Comparison of ENCODE assay signal across 26 mouse cellular contexts in the genomic region with DNA sequence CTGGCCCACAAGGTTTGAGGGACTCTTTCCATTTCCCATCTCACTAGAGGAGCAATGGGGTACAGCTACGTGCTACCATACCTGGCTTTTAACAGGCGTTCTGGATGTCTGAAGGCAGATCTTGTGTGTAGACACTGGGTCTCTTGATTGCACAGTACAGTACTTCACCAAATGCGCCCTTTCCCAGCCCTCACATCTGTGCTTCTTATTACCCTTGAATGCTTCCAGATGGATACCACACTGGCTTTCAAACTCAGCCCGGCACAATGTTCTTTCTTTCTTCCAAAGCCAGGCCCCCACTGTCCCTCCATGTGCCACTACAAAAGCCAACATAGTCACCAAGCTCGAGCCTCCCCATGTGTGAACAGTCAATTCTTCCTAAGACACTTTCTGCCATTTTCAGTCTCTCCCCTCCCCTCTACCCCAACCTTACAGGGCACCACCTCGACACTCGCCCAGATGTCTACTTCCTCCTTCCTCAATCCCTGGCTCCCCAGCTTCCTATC. TPM values are rescaled to one million over a fixed set of nuclear protein-coding genes. Genes with fewer than 3 reads are reported as not detected.
A peak's percentile ranks its signal among the peaks of the same experiment; 100 is the strongest.
DNase-seq lines count a peak whose midpoint lies in the region; ATAC-seq and TF ChIP-seq lines count a peak whose summit lies in the region.
"Had no signal": no experiment of that assay in that cellular context is flagged by ENCODE, and none has a peak within 500 bp of the region (broad histone marks: within the 10 kb centered on the region; RNA-seq: fewer than 3 reads in every experiment).

No protein-coding gene starts in this region.

- no peaks in the 10 kb centered on the region for H3K9me3 ChIP-seq in embryonic facial prominence, embryonic 10.5 days
- H3K9me3 ChIP-seq in limb, embryonic 14.5 days (ENCODE audit: control insufficient read depth, low read length) = no peaks in the 10 kb centered on the region
- H3K9me3 ChIP-seq: forebrain, embryonic 12.5 days; limb, embryonic 15.5 days; midbrain, embryonic 12.5 days had no signal

- WGBS in embryonic facial prominence, embryonic 10.5 days = 54% methylated on average over 7 of the region's 7 CpGs
- WGBS in limb, embryonic 14.5 days = 24% methylated on average over 7 of the region's 7 CpGs

- H3K4me3 ChIP-seq in gastrocnemius, adult 2 months = no peak overlapping the region
- H3K4me3 ChIP-seq in embryonic facial prominence, embryonic 10.5 days = no peak overlapping the region
- H3K4me3 ChIP-seq in limb, embryonic 14.5 days (replicated peaks; ENCODE audit: low read length) = no peak overlapping the region
- H3K4me3 ChIP-seq: erythroblast, embryonic 14.5 days; forebrain, embryonic 12.5 days; limb, embryonic 15.5 days; midbrain, embryonic 12.5 days had no signal

- no peak overlapping the region for H3K4me2 ChIP-seq in limb, embryonic 14.5 days (replicated peaks; ENCODE audit: low read depth, low read length, severe bottlenecking)
- H3K4me2 ChIP-seq: forebrain, embryonic 12.5 days; heart, embryonic 11.5 days; limb, embryonic 15.5 days; midbrain, embryonic 12.5 days had no signal

- intact Hi-C loops in gastrocnemius, adult 2 months (cut with DNase I) = no loop called here

- peak; percentile 2 for DNase-seq in gastrocnemius, adult 2 months
- DNase-seq in gastrocnemius, adult 18-20 months (ENCODE audit: low spot score) = no peak
- DNase-seq in embryonic facial prominence, embryonic 10.5 days (ENCODE audit: low spot score) = peak; percentile 50
- DNase-seq in forelimb bud, embryonic 11.5 days (ENCODE audit: low read depth, low spot score) = peak; percentile 72
- DNase-seq in limb, embryonic 14.5 days (ENCODE audit: low spot score) = peak; percentile 51
- no peak for DNase-seq in lung, postnatal 10 days
- no peak for DNase-seq in right cerebral cortex, adult 18-20 months
- DNase-seq: adrenal gland, postnatal 25 days; cerebellum, adult 9-10 months; gastrocnemius, postnatal 10 days; heart, adult 11 months; kidney, adult 18-20 months; right cerebral cortex, postnatal 14 days; spleen, adult 18-20 months had no signal

- no peak for TF ChIP-seq POLR2A in limb, embryonic 14.5 days (IDR thresholded peaks at IDR 0.05; ENCODE audit: borderline replicate concordance, extremely low read depth, insufficient read depth, insufficient read length)

- peaks cover 25% of the 10 kb centered on the region for H3K4me1 ChIP-seq in embryonic facial prominence, embryonic 10.5 days
- H3K4me1 ChIP-seq in limb, embryonic 14.5 days (ENCODE audit: control insufficient read depth, insufficient read depth, low read length) = peaks cover 6% of the 10 kb centered on the region; the same call in 1 of the 2 replicates
- H3K4me1 ChIP-seq: forebrain, embryonic 12.5 days; midbrain, embryonic 12.5 days had no signal

- ATAC-seq in limb, embryonic 14.5 days (ENCODE audit: low FRiP score, low read depth) = peak; percentile 39; the same call in 1 of the 2 replicates
- no peak for ATAC-seq in activated CD4-positive, CD25-positive, alpha-beta regulatory T cell, adult 4 months

- no peak overlapping the region for H3K27ac ChIP-seq in gastrocnemius, adult 2 months
- peak overlapping the region; percentile 70 for H3K27ac ChIP-seq in embryonic facial prominence, embryonic 10.5 days (replicated peaks)
- H3K27ac ChIP-seq in limb, embryonic 14.5 days (replicated peaks; ENCODE audit: low read depth, low read length) = no peak overlapping the region
- H3K27ac ChIP-seq: forebrain, embryonic 12.5 days; limb, embryonic 15.5 days; midbrain, embryonic 12.5 days had no signal

- H3K27me3 ChIP-seq in embryonic facial prominence, embryonic 10.5 days (replicated peaks; ENCODE audit: low read depth, poor library complexity, severe bottlenecking) = no peaks in the 10 kb centered on the region
- H3K27me3 ChIP-seq in limb, embryonic 14.5 days (ENCODE audit: control insufficient read depth, insufficient read depth, low read length) = no peaks in the 10 kb centered on the region
- H3K27me3 ChIP-seq: forebrain, embryonic 12.5 days; limb, embryonic 15.5 days; midbrain, embryonic 12.5 days had no signal

- H3K9ac ChIP-seq in limb, embryonic 14.5 days (ENCODE audit: low read depth, low read length, severe bottlenecking) = no peak overlapping the region
- H3K9ac ChIP-seq: forebrain, embryonic 12.5 days; limb, embryonic 15.5 days; midbrain, embryonic 12.5 days had no signal

- H3K36me3 ChIP-seq in embryonic facial prominence, embryonic 10.5 days (replicated peaks) = no peaks in the 10 kb centered on the region
- H3K36me3 ChIP-seq in limb, embryonic 14.5 days (ENCODE audit: control insufficient read depth, insufficient read depth, low read length) = no peaks in the 10 kb centered on the region
- H3K36me3 ChIP-seq: forebrain, embryonic 12.5 days; limb, embryonic 15.5 days; midbrain, embryonic 12.5 days had no signal

- no peak for TF ChIP-seq CTCF in gastrocnemius, adult 2 months (IDR thresholded peaks at IDR 0.05)

RNA-seq across cellular contexts. Expression of a gene that starts 3.3 kb away (rescaled TPM):
- under 1 TPM in 1 of 2 experiments, not detected in 1; 0.42 TPM for total RNA-seq in gastrocnemius, adult 2 months (2021)
- total RNA-seq in gastrocnemius, adult 18-20 months (2021) = under 1 TPM in 1 of 2 experiments, not detected in 1; 0.62 TPM
- polyA plus RNA-seq in embryonic facial prominence, embryonic 10.5 days (2016; fragmentation: Nextera tagmentation; extraction: Ambion mirVana) = not detected in 2 replicates
- 0.14 and 0.18 TPM in 2 replicates for polyA plus RNA-seq in limb, embryonic 14.5 days (2012; rRNA removed)
- not detected in 2 replicates for polyA plus RNA-seq in limb, embryonic 14.5 days (2014; fragmentation: Nextera tagmentation; extraction: Ambion mirVana)
- under 1 TPM in 1 of 2 experiments, not detected in 1; 0.81 TPM for polyA plus RNA-seq in activated CD4-positive, CD25-positive, alpha-beta regulatory T cell, adult 4 months (2017; shearing (Covaris generic))
- total RNA-seq: adrenal gland, postnatal 25 days; common myeloid progenitor, adult 5-6 weeks; gastrocnemius, postnatal 10 days; megakaryocyte progenitor cell, adult 5-6 weeks had no signal
- polyA plus RNA-seq: brain, embryonic 14.5 days; erythroblast, embryonic 14.5 days; hindbrain, embryonic 11.5 days; limb, embryonic 15.5 days; liver, embryonic 16.5 days; midbrain, embryonic 12.5 days; testis, adult 2 months had no signal

Comparison
In these comparisons a context has a peak if more than half of its experiments do, and no peak if none do; other contexts are left out.
1. DNase-seq: peak in gastrocnemius, adult 2 months (single experiment), embryonic facial prominence, embryonic 10.5 days (single experiment), forelimb bud, embryonic 11.5 days (single experiment) and limb, embryonic 14.5 days (single experiment); none in gastrocnemius, adult 18-20 months (single experiment), lung, postnatal 10 days (single experiment) and right cerebral cortex, adult 18-20 months (single experiment).